Mouse (Mus musculus) heart, adult 2 months (tissue): ENCODE measurements around the gene Nr6a1.

Experiments
- CTCF ChIP-seq: fragments of 200-600 bp; IDR thresholded peaks from 2 replicates; pipeline ENCODE4 v1.8.1; 2022; ENCODE audit warnings: antibody characterized with exemption, mild to moderate bottlenecking, moderate library complexity
- EP300 ChIP-seq: fragments of 200-500 bp; IDR thresholded peaks from 2 replicates; pipeline ENCODE4 v1.6.1; 2011; ENCODE audit warnings: low read depth, low read length, control low read depth; ENCODE audit not compliant: insufficient read depth

DNA sequence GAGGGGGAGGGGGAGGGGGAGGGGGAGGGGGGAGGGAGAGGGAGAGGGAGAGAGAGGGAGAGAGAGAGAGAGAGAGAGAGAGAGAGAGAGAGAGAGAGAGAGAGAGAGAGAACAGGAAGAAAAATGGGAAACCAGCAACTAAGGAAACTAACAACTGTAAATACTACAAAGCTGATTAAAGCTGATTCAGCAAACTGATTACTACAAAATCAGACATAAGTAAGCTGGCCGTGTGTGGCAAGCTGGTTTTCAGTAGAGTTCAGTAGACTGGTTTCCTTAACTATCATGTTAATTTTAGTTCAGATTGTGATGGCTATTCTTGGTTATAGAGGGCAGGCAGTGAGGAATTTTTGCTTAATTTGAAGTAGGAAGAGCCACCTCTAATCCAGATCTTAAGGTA, 18.9 kb downstream of the Nr6a1 start:
- TF ChIP-seq CTCF (no peak), EP300 (no peak)
